Mouse (Mus musculus): ENCODE measurements around the gene C130074G19Rik.

The C130074G19Rik gene

DNA sequence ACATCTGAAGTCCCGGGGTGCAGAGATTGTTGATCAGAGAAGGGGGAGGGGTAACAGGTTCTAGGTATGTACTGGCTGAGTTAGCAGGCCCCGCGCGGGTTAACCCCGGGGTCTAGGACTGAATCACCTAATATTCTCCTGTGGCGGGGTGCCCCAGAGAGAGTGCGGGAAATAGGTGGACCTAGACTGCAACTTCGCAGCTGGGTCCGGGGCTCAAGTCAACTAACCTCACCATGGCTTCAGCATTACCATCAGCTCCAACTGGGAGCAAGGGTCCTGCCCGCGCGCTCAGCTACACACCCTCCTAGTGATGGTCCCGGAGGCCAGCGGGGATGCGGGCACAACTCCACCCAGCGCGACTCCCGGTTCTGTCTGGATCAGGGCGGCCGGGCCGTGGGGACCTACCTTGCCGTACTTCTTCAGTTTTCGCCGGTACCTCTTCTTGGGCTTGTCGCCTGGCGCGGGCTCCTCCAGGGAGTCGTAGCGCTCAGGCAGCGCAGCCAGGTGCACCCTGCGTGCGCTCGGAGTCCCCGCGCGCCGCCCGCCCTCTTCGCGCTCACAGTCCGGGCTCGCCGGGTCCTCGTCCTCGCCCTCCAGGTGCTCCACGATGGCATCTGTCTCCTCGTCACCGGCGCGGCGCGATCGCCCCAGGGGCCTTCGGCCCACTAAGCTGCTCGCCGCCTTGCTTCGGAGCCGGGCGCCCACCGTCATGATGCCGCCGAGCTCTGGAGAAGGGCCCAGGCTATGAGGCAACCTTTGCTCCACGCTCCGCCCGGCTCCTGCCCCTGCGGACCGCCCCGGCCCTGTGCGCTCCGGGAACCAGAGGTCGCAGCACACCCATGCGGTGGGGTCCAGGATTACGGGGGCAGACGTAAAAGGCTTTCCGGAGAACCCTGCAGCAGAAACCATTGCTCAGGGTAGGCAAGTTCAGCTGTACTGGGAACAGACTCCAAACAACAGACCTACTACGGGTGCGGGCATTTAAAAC, at the start of gene C130074G19Rik:
Gene C130074G19Rik (minus strand): TSS at position 938 of the 988 bp plus-strand sequence.
- DNase-seq (ENCODE audit: low spot score in 2 of 2): no peak

DNA sequence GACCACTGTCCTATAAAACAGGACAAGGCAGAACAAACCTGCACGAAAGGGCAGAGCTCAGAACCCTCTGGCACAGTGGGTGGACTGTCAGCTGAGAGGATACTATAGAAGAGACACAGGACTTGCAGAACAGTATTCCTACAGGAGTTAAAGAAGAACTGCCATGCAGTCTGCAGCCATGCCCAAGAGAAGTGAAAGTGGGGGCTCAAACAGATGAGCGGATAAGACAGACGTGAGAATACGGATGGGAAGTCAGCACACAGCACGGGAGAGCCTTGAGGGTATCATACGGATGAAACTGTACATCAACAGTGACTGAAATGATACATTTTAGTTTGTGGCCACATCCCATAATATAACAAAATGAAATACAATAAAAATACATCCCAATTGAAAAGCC, 48.1 kb upstream of the C130074G19Rik start:
- no peak for DNase-seq (ENCODE audit: low spot score in 2 of 2)

DNA sequence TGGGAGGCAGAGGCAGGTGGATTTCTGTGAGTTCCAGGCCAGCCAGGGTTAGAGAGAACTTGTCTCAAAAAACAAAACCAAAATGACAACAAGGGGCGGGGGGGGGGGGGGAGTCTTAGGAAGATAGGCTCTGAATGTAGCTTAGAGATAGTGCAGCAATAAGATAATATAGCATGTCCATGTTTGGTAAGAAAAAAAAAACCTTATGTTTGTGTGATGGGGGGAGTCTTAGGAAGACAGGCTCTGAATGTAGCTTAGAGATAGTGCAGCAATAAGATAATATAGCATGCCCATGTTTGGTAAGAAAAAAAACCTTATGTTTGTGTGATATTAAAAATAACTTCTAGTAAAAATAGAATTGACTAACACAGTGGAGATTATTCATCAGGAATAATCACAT, 45.4 kb upstream of the C130074G19Rik start:
- DNase-seq (ENCODE audit: low spot score in 2 of 2): no peak

DNA sequence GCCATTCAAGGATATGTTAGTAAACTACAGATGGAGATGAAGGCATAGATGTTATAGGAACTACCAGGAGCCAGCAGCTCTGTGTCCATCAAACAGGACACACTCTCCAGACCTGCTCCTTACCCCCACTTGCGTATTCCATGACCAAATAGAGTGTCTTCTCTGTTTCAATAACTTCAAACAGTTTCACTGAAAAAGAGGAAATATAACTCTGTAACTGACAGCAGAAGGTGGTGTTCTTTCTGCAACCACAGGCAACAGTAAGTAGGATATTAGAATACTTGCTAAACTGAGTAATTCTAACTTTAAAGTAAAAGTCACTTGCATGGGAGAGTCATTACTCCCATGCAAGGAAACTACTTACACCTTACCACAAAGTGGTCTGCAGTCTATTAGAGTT, 44.9 kb upstream of the C130074G19Rik start:
- DNase-seq (ENCODE audit: low spot score in 2 of 2): no peak

DNA sequence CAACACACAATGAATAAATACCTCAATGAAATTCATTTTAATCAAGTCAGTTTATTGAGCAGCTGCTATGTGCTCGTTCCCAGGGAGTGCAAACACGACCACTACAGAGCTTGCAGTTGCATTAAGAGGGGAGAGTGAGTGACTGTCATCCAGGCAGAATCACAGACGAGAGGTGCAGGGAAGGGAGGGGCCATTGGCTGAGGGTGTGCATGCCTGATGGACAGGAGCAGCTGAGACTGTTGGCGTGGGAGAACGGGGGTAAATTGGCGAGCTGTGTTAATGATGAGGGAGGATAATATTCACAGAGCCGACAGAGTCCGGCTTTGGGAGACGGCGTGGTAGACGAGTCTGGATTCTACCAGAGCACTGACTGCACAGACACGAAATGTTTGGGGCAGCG, 39.8 kb upstream of the C130074G19Rik start:
- DNase-seq (ENCODE audit: low spot score in 2 of 2): no peak

DNA sequence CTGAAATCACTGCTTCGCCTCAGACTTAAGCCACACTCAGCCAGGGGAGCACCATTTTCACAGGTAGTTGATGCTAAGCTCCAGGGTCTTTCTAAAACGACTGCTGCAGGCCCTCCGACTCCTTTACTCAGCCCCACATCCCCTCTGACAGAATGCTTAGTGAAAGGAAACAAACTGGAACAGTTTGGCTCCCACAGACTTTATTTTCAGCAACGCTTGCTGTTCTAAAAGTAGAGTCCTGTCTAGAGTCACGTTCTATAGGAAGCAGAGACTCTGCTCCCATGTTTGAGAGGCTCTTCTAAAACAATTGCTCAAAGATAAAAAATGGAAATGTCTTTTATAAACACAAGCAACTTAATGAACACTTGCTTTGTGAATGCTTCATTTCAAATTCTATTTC, 37.0 kb upstream of the C130074G19Rik start:
- DNase-seq (ENCODE audit: low spot score in 2 of 2): no peak

DNA sequence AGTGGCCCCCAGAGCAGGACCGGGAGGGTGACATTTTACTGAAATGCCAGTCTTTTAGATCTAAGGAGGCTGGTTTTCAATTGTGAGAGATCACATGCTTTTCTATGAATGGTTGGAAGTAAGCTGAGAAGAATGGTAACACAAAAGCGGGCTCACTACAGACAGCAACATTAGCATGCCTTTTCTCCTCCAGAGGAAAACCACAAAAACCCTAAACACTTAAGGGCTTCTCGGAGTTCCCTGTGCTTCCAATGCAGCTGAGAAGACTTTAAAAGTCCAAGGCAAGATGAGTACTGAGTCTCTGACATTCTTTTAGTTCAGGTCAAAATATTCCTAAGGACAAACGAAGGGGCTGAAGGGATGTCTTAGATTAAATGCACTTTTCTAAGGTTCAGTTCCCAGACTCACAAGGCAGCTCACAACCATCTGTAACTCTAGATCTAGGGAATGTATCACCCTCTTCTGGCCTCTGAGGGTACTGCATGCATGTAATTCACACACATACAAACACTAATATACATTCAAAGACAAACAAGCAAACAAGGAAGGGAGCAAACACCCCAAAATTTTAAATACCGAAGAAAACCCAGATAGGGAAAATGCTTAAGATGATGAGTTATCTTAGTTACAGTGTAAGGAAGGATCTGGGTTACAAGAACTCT, 35.3 kb upstream of the C130074G19Rik start:
- DNase-seq (ENCODE audit: low spot score in 2 of 2): no peak

DNA sequence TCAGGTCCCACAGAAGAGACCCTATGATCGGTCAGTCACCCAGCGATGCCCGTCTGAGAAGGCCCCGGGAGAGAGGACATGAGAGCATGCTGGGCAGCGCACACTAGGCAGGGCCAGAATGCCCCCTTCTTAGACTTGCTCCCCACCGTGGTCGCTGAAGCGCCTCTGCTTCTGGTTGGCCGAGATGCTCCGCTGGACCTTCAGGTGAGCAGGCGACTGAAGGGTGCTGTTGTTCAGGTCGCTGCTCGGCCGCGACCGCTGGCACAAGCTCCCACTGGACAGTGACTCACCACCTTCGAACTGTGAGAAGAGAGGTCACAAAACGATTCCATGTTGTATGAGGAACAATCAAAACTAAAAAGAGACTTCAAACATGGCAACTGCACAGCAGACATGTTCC, 29.3 kb upstream of the C130074G19Rik start:
- no peak for DNase-seq (ENCODE audit: low spot score in 2 of 2)

DNA sequence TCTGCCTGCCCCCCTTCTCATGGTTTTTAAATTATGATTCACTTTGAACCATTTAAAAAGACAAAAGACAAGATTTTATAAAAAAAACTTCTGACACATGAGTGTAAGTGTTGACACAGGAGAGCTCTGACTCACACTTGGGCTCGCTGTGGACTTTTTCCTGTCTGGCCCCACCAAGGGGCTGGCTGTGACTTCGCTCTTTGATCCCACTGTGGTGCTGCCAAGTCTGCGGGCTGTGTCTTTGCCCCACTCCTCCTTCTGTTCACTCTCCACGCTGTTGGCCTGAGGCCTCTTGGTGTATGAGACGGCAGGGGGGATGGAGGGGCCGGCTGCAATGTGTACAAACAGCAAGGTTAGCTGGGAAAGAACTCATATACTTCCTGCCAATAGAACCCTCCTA, 28.8 kb upstream of the C130074G19Rik start:
- DNase-seq (ENCODE audit: low spot score in 2 of 2): no peak

DNA sequence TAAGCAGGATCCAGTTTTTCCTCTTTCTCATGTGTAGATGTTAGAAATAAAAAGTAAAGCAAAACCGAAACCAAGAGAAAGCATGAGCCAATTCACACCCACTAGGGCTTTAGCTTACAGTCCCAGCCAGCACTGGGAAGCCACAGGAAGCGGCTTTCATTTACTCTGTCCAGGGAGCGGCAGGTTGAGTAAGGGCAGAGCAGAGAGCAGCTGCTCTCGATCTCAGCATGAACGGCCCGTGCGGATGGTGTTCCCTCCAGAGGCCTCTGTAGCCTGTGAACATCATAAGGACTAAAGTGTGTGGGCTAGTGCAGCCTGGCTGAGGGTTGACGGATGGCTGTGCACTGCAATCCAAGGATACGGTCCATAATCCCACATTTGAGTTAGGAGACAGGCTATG, 25.5 kb upstream of the C130074G19Rik start:
- DNase-seq (ENCODE audit: low spot score in 2 of 2): no peak

DNA sequence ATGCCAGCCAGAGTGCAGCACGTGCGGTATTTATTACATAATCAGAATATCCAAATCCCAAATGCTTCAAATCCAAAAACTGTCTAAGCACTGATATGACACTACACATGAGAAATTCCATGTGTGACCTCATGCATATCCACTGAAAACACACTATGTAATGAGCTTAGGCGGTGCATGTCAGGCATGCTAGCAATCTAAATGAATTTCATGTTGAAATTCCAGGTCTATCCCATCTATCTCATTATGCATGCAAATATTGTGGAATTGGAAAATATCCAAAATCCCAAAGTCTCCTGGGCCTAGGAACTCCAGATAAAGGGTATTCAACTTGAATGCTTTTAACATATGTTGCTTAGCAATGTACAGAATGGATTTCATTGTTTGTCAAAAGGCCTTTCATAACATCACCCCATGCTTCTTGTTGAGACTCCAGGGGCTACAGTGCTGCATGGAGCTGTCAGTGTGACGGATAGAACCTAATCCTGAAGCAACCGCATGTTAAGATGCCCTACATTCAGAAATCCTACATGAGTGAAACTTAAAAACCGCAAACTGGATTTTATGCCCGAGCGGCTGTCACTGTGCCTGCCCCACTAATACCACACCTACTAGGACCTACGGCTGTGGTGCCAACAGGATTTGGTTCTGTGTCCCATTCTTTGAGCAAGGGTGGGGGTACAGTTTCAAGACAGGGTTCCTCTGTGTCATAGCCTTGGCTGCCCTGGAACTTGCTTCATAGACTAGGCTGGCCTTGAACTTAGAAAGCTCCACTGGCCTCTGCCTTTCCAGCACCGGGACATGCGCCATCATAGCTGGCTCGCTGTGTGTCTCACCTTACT, 23.1 kb upstream of the C130074G19Rik start:
- DNase-seq (ENCODE audit: low spot score in 2 of 2): no peak

DNA sequence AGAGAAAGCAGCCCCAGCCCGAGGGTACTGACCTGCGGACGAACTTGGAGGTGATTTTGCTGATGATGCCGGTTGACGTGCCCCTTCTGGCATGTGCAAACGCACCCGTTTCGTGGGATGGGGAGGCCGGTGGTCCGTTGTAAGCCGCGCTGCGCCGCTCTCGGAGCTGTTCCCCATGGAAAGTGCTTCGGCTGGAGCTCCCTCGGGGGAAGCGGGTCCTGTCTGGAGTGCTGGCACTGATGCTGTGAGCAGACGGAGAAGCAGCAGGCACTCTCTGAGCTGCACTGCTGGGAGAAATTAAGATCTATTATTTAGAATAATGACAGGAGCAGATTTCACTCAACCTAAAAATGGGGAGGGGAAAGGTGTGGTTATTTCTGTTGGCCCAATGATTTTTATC, 22.4 kb upstream of the C130074G19Rik start:
- no peak for DNase-seq (ENCODE audit: low spot score in 2 of 2)

DNA sequence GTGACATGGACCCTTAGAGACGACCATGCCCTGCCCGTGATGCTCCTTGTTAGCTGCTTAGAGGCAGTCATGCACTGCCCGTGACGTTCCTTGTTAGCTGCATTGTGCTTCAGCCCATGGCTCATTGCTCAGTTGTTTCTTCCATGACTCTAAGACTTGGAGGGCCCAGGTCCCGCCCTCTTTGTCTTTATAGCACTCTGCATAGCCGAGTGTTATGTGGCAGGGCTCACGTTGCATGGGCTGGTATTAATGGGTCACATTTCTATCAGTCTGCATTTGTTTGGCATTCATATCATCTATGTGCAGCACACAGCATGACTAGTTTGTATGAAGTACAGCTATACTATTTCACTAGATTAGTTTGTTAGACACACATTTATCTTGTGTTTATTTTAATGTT, 20.7 kb upstream of the C130074G19Rik start:
- DNase-seq (ENCODE audit: low spot score in 2 of 2): no peak

DNA sequence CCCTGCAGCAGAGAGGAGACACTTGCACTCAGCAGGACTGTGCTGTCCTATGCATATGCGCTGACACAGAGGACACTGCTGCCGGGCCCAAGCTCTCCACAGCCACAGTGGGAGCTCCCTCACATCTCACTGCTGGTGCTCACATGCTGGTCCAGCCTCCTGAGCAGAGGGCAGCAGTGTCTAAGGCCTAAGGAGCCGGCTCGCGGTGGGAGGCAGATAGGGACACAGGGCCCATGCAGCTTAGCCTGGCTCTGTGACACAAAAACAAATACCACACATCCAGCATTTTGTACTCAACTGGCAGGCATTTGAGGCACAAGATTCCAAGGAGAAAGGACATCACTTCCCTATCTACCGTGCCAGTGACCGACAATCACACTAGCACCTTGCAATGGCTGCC, 19.9 kb upstream of the C130074G19Rik start:
- no peak for DNase-seq (ENCODE audit: low spot score in 2 of 2)

DNA sequence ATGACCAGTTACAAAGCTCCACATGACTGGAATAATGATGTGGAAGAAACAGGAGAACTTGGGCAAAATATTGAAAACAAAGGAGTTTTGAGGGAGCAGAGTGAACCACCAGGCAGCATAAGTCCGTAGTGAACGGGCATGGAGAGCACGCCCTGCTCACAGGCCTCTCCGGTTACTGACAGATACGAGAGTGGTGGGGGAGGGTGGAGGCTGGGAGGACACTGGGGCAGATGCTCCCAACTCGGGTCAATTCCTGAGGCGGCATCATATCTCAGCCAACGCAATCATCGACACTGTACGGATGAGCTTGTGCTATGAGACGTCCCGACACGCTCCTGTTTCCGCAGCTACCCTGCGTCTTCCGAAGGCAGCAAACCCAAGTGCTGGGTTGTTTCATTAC, 14.3 kb upstream of the C130074G19Rik start:
- no peak for DNase-seq (ENCODE audit: low spot score in 2 of 2)

DNA sequence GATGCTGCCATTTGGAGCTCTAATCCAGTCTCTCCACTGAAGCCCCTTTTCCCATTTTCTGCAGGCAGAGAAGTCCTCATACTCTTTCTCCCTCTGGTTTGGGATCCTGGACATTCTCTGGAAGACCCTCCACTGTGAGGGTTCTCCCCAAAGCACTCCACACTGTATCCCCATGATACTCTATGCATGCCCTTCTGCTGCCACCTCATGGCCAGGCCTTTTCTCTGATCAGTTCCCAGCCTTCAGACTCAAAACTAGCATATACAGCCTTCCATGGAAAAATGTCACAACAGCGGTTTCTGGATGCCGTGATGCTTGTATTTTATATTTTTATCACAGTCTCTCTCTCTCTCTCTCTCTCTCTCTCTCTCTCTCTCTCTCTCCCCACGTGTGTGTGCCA, 9.0 kb upstream of the C130074G19Rik start:
- no peak for DNase-seq (ENCODE audit: low spot score in 2 of 2)

DNA sequence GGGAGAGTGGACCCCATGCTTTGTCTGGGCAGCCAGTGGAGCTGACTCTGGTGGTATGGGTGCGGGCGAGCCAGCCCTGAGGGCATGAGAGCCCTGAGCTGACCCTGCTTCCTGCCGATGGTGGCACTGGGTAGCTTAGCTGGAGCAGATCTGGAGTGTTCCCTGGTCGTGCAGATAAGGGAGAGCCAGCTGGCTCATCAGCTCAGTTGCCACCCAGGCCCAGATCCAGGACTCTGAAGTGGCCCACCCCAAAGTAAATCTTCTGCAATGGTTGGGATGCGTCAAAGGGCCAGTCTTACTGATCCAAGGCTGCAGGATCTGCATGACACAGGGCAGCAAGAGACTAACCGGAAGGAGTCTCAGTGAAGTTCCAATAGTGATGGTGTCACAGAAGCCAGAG, 6.4 kb upstream of the C130074G19Rik start:
- DNase-seq (ENCODE audit: low spot score in 2 of 2): no peak

DNA sequence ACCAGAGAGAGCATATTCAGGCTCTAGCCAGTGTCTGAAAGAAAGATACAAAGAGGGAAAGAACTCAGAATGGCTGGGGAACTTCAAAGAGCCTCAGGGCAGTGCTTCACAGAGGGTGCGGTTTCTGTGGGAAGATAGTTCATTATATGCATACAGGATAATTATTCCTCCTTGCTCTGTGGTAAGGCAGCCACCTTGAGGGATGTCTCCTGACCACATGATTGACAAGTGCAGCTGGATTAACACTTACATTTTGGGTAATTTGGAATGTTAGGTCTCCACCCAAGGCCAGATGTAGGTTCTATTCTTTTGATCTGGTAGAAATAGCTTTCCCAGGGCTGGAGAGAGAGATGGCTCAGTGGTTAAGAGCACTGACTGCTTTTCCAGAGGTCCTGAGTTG, 3.1 kb upstream of the C130074G19Rik start:
- DNase-seq (ENCODE audit: low spot score in 2 of 2): no peak

DNA sequence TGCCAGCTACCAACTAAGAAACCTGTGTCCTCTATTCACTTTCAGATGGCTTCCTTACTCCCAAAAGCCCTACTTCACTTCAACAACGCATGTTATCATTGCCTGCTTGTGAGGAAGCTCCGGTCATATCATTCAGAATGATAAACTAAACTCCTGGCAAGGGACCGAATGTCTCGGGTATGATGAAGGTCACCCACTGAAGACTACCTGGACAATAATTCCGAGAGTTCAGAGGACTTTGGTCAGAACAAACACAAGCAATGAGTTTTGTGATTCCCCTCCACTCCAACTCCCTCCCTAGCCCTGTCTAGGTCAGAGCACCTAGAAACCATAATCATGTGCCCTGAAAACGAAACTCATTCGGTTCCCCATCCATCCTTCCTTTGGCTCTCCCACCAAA, 1.2 kb downstream of the C130074G19Rik start:
- no peak for DNase-seq (ENCODE audit: low spot score in 2 of 2)

DNA sequence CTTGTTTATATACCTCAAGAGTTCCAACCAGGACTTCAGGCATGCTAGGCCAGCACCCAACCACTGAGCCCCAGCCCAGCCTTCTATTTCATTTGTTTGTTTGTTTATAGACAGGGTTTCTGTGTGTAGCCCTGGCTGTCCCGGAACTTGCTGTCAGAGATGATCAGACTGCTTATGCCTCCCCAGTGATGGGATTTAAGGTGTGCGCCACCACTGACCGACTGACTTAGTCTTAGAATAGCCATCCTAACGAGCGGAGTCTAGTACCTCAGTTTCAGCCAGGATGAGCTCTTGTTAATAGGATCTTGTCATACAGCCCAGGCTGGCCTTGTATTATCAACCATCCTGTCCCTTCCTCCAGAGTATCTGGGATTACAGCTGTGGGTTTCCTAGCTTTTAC, 1.8 kb downstream of the C130074G19Rik start:
- DNase-seq (ENCODE audit: low spot score in 2 of 2): no peak

DNA sequence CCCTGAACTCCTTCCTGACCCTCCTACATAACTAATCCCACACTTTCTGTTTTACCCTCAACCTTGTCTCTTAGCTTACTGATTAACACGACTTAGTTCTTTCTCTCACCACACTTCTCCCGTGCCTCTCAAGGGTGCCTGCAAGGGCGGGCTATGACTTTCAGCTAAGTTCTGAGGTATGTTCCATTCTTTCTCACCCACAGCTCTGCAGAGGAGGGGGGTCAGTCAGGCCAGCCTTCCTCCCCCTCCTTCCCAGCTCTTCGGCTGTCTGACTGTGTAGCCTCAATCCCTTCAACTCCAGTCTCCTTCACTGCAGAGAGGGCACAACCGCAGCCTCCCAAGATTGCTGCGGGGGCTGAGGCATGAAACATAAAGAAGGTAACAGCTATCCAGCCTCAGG, 4.2 kb downstream of the C130074G19Rik start:
- DNase-seq (ENCODE audit: low spot score in 2 of 2): no peak

DNA sequence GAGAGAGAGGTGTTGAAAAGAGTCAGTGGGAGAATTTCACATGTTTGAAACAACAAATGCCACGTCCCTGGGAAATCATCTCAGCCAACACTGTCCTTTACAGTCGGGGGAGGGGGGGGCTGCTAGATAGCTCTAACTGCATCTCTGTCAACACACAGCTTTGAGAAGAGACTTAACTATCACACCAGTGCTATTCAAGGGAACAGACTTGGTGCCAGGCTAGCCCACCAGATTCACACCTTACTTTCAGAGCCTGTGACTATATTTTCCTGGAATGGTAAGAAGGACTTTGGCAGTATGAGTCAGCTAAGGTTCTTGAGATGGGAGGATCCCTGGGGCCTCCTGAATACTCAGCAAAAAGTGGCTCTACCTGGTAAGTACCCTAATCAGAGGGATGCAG, 5.7 kb downstream of the C130074G19Rik start:
- DNase-seq (ENCODE audit: low spot score in 2 of 2): no peak

Measured in frontal cortex, postnatal 14 days (tissue).